Mouse (Mus musculus) midbrain, embryonic 13.5 days (tissue): ENCODE data around the gene Farsa. TPM values are rescaled to one million over a fixed set of nuclear protein-coding genes. Genes with fewer than 3 reads are reported as not detected.
"Not testable (repeated sequence)": the region's sequence is repeated elsewhere in the genome, so short reads cannot be mapped to it uniquely, and the experiment has no call there.

Experiments
- ATAC-seq: fragments of 200-750 bp; cut with Nextera tagmentation; 2 replicates; pipeline ENCODE4 v1.8.0; 2017; ENCODE audit warnings: mild to moderate bottlenecking, moderate TSS enrichment, moderate library complexity
- H3K27ac ChIP-seq: fragments of 300-500 bp; sonication (generic); 2 replicates; pipeline ENCODE4 v1.5.1; 2015; ENCODE audit warnings: inconsistent platforms, mild to moderate bottlenecking, moderate library complexity
- H3K27me3 ChIP-seq: fragments of 300-500 bp; sonication (generic); 2 replicates; pipeline ENCODE4 v1.6.1; 2015; ENCODE audit warnings: mild to moderate bottlenecking, inconsistent platforms
- H3K36me3 ChIP-seq: fragments of 300-500 bp; sonication (generic); 2 replicates; pipeline ENCODE4 v1.6.1; 2015; ENCODE audit warnings: mild to moderate bottlenecking, inconsistent platforms
- H3K4me1 ChIP-seq: fragments of 300-500 bp; sonication (generic); replicated peaks from 2 replicates; pipeline ENCODE4 v1.6.1; 2015; ENCODE audit warnings: inconsistent platforms
- H3K4me2 ChIP-seq: fragments of 300-500 bp; sonication (generic); replicated peaks from 2 replicates; pipeline ENCODE4 v1.6.1; 2015; ENCODE audit warnings: moderate library complexity, mild to moderate bottlenecking, inconsistent platforms
- H3K4me3 ChIP-seq: fragments of 300-500 bp; sonication (generic); replicated peaks from 2 replicates; pipeline ENCODE4 v1.5.1; 2015; ENCODE audit warnings: mild to moderate bottlenecking, inconsistent platforms
- H3K9ac ChIP-seq: fragments of 300-500 bp; sonication (generic); replicated peaks from 2 replicates; pipeline ENCODE4 v1.6.1; 2015; ENCODE audit warnings: mild to moderate bottlenecking, inconsistent platforms
- H3K9me3 ChIP-seq: fragments of 300-500 bp; sonication (generic); 2 replicates; pipeline ENCODE4 v1.6.1; 2016; ENCODE audit warnings: mild to moderate bottlenecking, inconsistent platforms
- WGBS: fragments of 180-500 bp; shearing (Covaris S2); methylation state at CpG from one replicate; pipeline ENCODE4 v1.1.7; 2015; 5-methylcytosine and 5-hydroxymethylcytosine counted together
- polyA plus RNA-seq: library from polyadenylated mRNA; unstranded; fragments of >200 nt; fragmentation: Nextera tagmentation; extraction: Ambion mirVana; gene quantifications from 2 replicates; pipeline ENCODE4 v1.2.1, GENCODE M21; 2015

The Farsa gene
- polyA plus RNA-seq, 1 experiment from 2014 or later, result 122 TPM

- Histone ChIP-seq H3K4me3 (peak within 1 kb of the TSS; percentile 22), H3K9me3 (no peaks in the 10 kb centered on the region), H3K27me3 (peaks cover 8% of the 10 kb centered on the region; the same call in 1 of the 2 replicates), H3K4me2 (peak within 1 kb of the TSS; percentile 50), H3K9ac (no peak within 1 kb of the TSS; the same call in 1 of the 2 replicates), H3K4me1 (peaks cover 7% of the 10 kb centered on the region; the same call in 1 of the 2 replicates), H3K36me3 (no peaks in the 10 kb centered on the region), H3K27ac (no peak within 1 kb of the TSS)
- peak; percentile 40; the same call in 1 of the 2 replicates for ATAC-seq
- WGBS, result 35% methylated on average over 3 of the region's 3 CpGs
Observed at GRCm38 (mm10) chr8:84822723-84823122, 34.1 kb upstream of the Farsa start, which contains the start of gene Dand5. TSS of gene Dand5 (minus strand) at chr8:84822823.

GRCm38 (mm10) chr8:84823653-84824052, 33.1 kb upstream of the Farsa start:
- no peaks in the 10 kb centered on the region for H3K9me3 ChIP-seq

GRCm38 (mm10) chr8:84825636-84826035, 31.2 kb upstream of the Farsa start:
- H3K36me3 ChIP-seq, result no peaks in the 10 kb centered on the region
- H3K4me3 ChIP-seq, result no peak overlapping the region
- H3K4me1 ChIP-seq, result peaks cover 7% of the 10 kb centered on the region; the same call in 1 of the 2 replicates
- H3K9me3 ChIP-seq, result no peaks in the 10 kb centered on the region
- peaks cover 5% of the 10 kb centered on the region; the same call in 1 of the 2 replicates for H3K27me3 ChIP-seq
- H3K9ac ChIP-seq, result no peak overlapping the region
- H3K4me2 ChIP-seq, result no peak overlapping the region
- ATAC-seq, result no peak
- H3K27ac ChIP-seq, result no peak overlapping the region
- WGBS, result 77% methylated on average over 4 of the region's 4 CpGs

More at GRCm38 (mm10) chr8:84823653-84824052, 33.1 kb upstream of the Farsa start:
- H3K4me2 ChIP-seq, result peak overlapping the region; percentile 50
- no peak overlapping the region; the same call in 1 of the 2 replicates for H3K9ac ChIP-seq
- WGBS, result 1% methylated on average over 11 of the region's 18 CpGs
- peaks cover 7% of the 10 kb centered on the region; the same call in 1 of the 2 replicates for H3K4me1 ChIP-seq
- H3K4me3 ChIP-seq, result peak overlapping the region; percentile 22
- H3K36me3 ChIP-seq, result no peaks in the 10 kb centered on the region
- ATAC-seq, result peak; percentile 91
- peaks cover 8% of the 10 kb centered on the region; the same call in 1 of the 2 replicates for H3K27me3 ChIP-seq
- H3K27ac ChIP-seq, result no peak overlapping the region

GRCm38 (mm10) chr8:84826518-84826917, 30.3 kb upstream of the Farsa start:
- H3K4me1 ChIP-seq, H3K27ac ChIP-seq, H3K4me2 ChIP-seq, H3K36me3 ChIP-seq, ATAC-seq, H3K9ac ChIP-seq, H3K9me3 ChIP-seq, H3K27me3 ChIP-seq, H3K4me3 ChIP-seq: not testable (repeated sequence)
- WGBS, result 88% methylated on average over 2 of the region's 2 CpGs

- Histone ChIP-seq H3K27ac (peak within 1 kb of the TSS; percentile 95), H3K4me3 (peak within 1 kb of the TSS; percentile 91), H3K4me2 (peak within 1 kb of the TSS; percentile 73), H3K9me3 (no peaks in the 10 kb centered on the region), H3K27me3 (no peaks in the 10 kb centered on the region), H3K9ac (peak within 1 kb of the TSS; percentile 96), H3K36me3 (peaks cover 30% of the 10 kb centered on the region), H3K4me1 (peaks cover 21% of the 10 kb centered on the region)
- WGBS, result 84% methylated on average over 11 of the region's 11 CpGs
- ATAC-seq, result no peak
Observed at GRCm38 (mm10) chr8:84831490-84831889, 25.3 kb upstream of the Farsa start, which contains the start of gene Gadd45gip1. TSS of gene Gadd45gip1 (plus strand) at chr8:84831522.

- Histone ChIP-seq H3K9me3 (no peaks in the 10 kb centered on the region), H3K4me2 (peak overlapping the region; percentile 73), H3K36me3 (peaks cover 36% of the 10 kb centered on the region), H3K27me3 (no peaks in the 10 kb centered on the region), H3K9ac (peak overlapping the region; percentile 96), H3K4me3 (peak overlapping the region; percentile 91), H3K4me1 (peaks cover 21% of the 10 kb centered on the region), H3K27ac (peak overlapping the region; percentile 95)
- ATAC-seq, result peak; percentile 85
- under 1% methylated on average over 59 of the region's 59 CpGs for WGBS
Observed at GRCm38 (mm10) chr8:84832034-84832717, 24.6 kb upstream of the Farsa start.

- Histone ChIP-seq H3K36me3 (peaks cover 45% of the 10 kb centered on the region), H3K27me3 (no peaks in the 10 kb centered on the region), H3K27ac (peak overlapping the region; percentile 95), H3K4me2 (peak overlapping the region; percentile 73), H3K9me3 (no peaks in the 10 kb centered on the region), H3K9ac (peak overlapping the region; percentile 96), H3K4me1 (peaks cover 21% of the 10 kb centered on the region), H3K4me3 (peak overlapping the region; percentile 91)
- ATAC-seq, result no peak
- 73% methylated on average over 10 of the region's 10 CpGs for WGBS
Observed at GRCm38 (mm10) chr8:84832759-84833742, 23.7 kb upstream of the Farsa start.

- H3K4me1 ChIP-seq, result peaks cover 29% of the 10 kb centered on the region
- no peak for ATAC-seq
- 86% methylated on average over 19 of the region's 19 CpGs for WGBS
- peaks cover 55% of the 10 kb centered on the region for H3K36me3 ChIP-seq
- H3K27ac ChIP-seq, result peak overlapping the region; percentile 44
- no peak overlapping the region for H3K9ac ChIP-seq
- H3K4me3 ChIP-seq, result no peak overlapping the region
- no peak overlapping the region for H3K4me2 ChIP-seq
- no peaks in the 10 kb centered on the region for H3K9me3 ChIP-seq
- H3K27me3 ChIP-seq, result no peaks in the 10 kb centered on the region
Observed at GRCm38 (mm10) chr8:84834002-84834865, 22.6 kb upstream of the Farsa start.

GRCm38 (mm10) chr8:84834866-84835855, 21.6 kb upstream of the Farsa start:
- Histone ChIP-seq H3K27ac (peak overlapping the region; percentile 44), H3K4me3 (no peak overlapping the region), H3K4me1 (peaks cover 37% of the 10 kb centered on the region), H3K9ac (no peak overlapping the region; the same call in 1 of the 2 replicates), H3K4me2 (no peak overlapping the region), H3K36me3 (peaks cover 57% of the 10 kb centered on the region), H3K9me3 (no peaks in the 10 kb centered on the region), H3K27me3 (no peaks in the 10 kb centered on the region)
- 68% methylated on average over 10 of the region's 10 CpGs for WGBS
- ATAC-seq, result peak; percentile 35; the same call in 1 of the 2 replicates

GRCm38 (mm10) chr8:84837149-84837911, 19.5 kb upstream of the Farsa start:
- peaks cover 41% of the 10 kb centered on the region for H3K4me1 ChIP-seq
- no peak overlapping the region for H3K27ac ChIP-seq
- peaks cover 68% of the 10 kb centered on the region for H3K36me3 ChIP-seq
- no peaks in the 10 kb centered on the region for H3K9me3 ChIP-seq
- no peak overlapping the region for H3K9ac ChIP-seq
- no peak overlapping the region for H3K4me2 ChIP-seq
- 64% methylated on average over 8 of the region's 8 CpGs for WGBS
- ATAC-seq, result no peak
- no peak overlapping the region for H3K4me3 ChIP-seq
- H3K27me3 ChIP-seq, result no peaks in the 10 kb centered on the region
